Mouse (Mus musculus) forebrain, embryonic 15.5 days (tissue): ENCODE data around the gene H2-Q10. TPM values are rescaled to one million over a fixed set of nuclear protein-coding genes. Genes with fewer than 3 reads are reported as not detected.

Experiments
- polyA plus RNA-seq: library from polyadenylated mRNA; unstranded; fragments of >200 nt; fragmentation: Nextera tagmentation; extraction: Ambion mirVana; gene quantifications from 2 replicates; pipeline ENCODE4 v1.2.1, GENCODE M21; 2015

The H2-Q10 gene
- polyA plus RNA-seq, 1 experiment from 2014 or later: 0.11 TPM

Other genes starting within 250 kb of the H2-Q10 start
- 0.61 and 1.1 TPM in 2 replicates for gene Gm16181, start 249.3 kb upstream of the H2-Q10 start, polyA plus RNA-seq
- gene Atp6v1g2, start 236.4 kb upstream of the H2-Q10 start, polyA plus RNA-seq: 38.2 and 41.5 TPM in 2 replicates
- 11.7 and 12.3 TPM in 2 replicates for gene Nfkbil1, start 234.3 kb upstream of the H2-Q10 start, polyA plus RNA-seq
- 478 and 488 TPM in 2 replicates for gene Ddx39b, start 228.3 kb upstream of the H2-Q10 start, polyA plus RNA-seq
- 48.1 and 50.1 TPM in 2 replicates for gene H2-D1, start 207.4 kb upstream of the H2-Q10 start, polyA plus RNA-seq
- 0.27 and 0.32 TPM in 2 replicates for gene H2-Q1, start 149.7 kb upstream of the H2-Q10 start, polyA plus RNA-seq
- 1.1 and 1.2 TPM in 2 replicates for gene H2-Q2, start 127.8 kb upstream of the H2-Q10 start, polyA plus RNA-seq
- 0.73 and 0.80 TPM in 2 replicates for gene H2-Q4, start 90.5 kb upstream of the H2-Q10 start, polyA plus RNA-seq
- gene H2-Q6, start 45.2 kb upstream of the H2-Q10 start, polyA plus RNA-seq: 0.33 and 0.53 TPM in 2 replicates
- 1.2 and 1.3 TPM in 2 replicates for gene H2-Q7, start 30.9 kb upstream of the H2-Q10 start, polyA plus RNA-seq
- gene Pou5f1, start 35.9 kb downstream of the H2-Q10 start, polyA plus RNA-seq: not detected in 2 replicates
- gene Tcf19, start 46.7 kb downstream of the H2-Q10 start, polyA plus RNA-seq: 33.6 and 36.9 TPM in 2 replicates
- 9.5 and 10.6 TPM in 2 replicates for gene Cchcr1, start 47.0 kb downstream of the H2-Q10 start, polyA plus RNA-seq
- 1.2 and 1.5 TPM in 2 replicates for gene Psors1c2, start 63.1 kb downstream of the H2-Q10 start, polyA plus RNA-seq
- gene Cdsn, start 82.0 kb downstream of the H2-Q10 start, polyA plus RNA-seq: 0.06 and 0.11 TPM in 2 replicates
- not detected in 2 replicates for gene 2300002M23Rik, start 97.4 kb downstream of the H2-Q10 start, polyA plus RNA-seq
- gene Sfta2, start 131.5 kb downstream of the H2-Q10 start, polyA plus RNA-seq: not detected in 2 replicates
- gene Gm9573, start 156.5 kb downstream of the H2-Q10 start, polyA plus RNA-seq: not detected in 2 replicates
- not detected in 2 replicates for gene Mucl3, start 173.6 kb downstream of the H2-Q10 start, polyA plus RNA-seq
- gene Vars2, start 197.5 kb downstream of the H2-Q10 start, polyA plus RNA-seq: 16.2 and 18.1 TPM in 2 replicates
- 36.1 and 37.8 TPM in 2 replicates for gene Gtf2h4, start 203.7 kb downstream of the H2-Q10 start, polyA plus RNA-seq
- gene Ddr1, start 234.5 kb downstream of the H2-Q10 start, polyA plus RNA-seq: 127 TPM in 2 replicates